Mouse (Mus musculus): ENCODE data around the gene Mapk11. TPM values are rescaled to one million over a fixed set of nuclear protein-coding genes. Genes with fewer than 3 reads are reported as not detected.

Mapk11 gene
- total RNA-seq, 4 experiments from 2014 or later, result 21.4 to 27.4 (median 24.8) TPM

DNA sequence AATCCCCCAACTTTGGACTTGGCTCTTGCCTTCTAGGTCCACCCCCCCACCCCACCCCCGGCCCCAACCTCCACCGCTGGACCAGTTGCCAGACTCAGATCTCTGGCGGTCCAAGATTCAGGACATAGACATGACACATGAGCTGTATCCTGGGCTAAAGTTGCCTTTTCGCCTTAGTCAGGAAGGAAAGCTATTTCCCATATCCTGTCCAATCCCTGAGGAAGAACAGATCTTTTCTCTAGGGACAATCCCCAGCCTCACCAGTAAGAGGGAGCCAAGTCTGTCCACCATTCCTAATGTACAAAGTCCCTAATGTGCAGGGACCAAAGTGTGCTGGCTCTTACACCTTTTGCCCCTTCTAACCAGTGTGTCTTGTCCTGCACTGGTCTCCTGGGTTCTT is 7.5 kb downstream of the Mapk11 start:
- DNase-seq (ENCODE audit: low spot score in 2 of 2), result no peak

DNA sequence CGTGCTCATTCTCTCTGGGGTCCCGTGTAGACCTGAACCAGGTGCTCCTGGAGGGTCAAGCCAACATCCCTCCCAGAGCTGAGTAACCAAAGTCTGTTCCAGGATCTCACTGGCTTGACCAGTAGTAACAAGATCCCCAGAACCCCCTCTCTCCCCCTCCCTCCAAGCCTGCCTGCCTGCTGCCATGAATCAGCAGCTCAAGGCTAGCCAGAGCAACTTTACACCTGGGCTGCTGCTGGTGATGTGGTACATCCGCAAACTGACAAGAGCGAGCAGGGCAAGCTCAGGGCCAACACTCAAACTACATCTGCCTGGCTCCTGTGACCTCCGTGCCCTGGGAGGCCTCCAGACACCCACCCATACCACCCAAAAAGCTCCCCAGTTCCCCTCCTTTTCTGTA is 8.0 kb downstream of the Mapk11 start:
- DNase-seq (ENCODE audit: low spot score in 2 of 2), result no peak

DNA sequence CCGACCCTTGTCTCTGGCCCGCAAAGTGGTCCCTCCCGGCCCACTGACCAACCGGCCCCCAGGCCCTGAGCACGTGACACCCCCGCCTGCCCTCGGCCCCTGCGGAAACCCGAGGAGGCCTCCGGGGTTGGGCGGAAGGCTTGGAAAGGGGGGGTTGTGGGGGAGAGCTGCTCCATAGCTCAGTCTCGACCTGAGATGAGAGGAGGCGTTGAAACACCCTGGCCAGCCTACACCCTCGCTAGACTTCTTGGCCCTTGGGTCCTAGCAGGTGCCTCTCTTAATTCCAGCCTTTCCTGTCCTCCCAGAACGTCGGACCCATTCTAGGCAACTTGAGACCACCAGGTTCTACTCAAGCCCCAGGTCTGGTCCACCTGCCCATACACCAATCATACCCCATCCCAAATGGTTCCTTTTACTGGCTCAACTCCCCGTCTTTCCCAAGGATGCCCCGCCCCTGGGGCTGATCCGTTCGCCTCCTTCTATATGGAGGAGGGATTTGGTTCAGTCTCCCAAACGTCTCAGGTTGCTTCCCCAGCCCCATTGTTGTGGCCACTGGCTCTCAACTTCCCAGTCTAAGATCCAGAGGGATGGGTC is 8.7 kb downstream of the Mapk11 start, which contains the start of gene Mapk12:
Gene Mapk12, minus strand, starts transcription at position 45 of the 594 bp plus-strand sequence.
- DNase-seq (ENCODE audit: low spot score in 2 of 2), result no peak

DNA sequence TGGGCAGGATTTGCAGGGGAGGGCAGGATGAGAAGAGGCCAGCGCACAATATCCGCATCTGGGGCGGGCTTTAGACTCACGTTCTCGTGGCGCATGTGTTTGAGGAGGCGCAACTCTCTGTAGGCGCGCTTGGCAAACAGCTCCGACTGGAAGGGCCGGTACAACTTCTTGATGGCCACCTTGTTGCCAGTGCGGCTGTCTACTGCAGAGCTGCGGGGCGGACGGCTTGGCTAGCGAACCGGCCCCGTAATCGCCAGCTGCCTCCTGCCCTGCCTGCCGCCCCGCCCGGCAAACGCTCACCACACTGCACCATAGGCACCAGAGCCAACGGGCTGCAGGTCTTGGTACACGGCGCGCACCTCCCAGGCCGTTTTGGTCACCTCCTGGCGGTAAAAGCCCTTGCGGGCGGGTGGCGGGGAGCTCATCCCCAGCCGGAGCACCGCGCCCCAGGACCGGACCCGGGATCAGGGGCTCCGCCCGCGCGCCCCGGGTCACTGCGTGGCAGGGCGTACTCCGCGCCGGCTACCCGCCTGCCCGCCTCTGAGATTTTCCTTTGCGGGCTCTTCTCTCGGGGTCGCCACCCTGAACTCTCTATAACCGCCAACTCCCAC is 9.3 kb downstream of the Mapk11 start:
- DNase-seq (ENCODE audit: low spot score in 2 of 2), result peak in 1 of 2 experiments; percentile 62

DNA sequence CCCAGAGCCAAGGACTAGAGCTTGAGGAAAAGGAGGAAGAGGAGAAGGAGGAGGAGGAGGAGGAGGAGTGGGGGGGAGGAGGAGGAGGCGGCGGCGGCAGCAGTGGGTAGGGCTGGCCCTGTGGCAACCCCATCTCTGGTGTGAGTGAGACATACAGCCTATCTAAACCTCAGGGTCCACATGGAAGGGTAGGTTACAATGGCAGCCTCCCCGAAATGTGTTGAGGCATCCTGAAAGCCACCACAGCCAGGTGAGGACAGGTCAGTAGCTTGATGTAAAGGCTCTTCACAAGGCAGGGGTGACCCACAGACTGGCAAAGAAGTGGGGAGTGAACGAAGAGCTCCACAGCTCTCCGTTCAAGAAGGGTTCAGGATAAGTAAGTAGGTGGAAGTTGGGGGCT is 10.9 kb downstream of the Mapk11 start:
- no peak for DNase-seq (ENCODE audit: low spot score in 2 of 2)

DNA sequence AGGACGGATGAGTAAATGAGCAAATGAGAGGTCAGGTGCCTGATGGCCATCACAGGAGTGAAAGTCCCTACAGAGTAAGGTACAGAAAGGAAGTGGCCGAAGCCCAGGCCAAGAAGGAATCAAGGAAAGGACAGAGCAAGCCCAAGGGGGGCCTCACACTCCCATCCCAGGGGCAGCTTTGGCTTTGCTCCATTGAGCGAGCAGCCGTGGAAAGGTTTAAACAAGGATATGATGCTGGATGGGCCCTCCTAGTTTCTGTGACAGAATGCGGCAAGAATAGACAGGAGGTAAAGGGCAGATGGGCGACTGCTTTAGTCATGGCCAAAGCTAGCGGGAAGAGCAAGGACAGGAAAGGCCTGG is 11.4 kb downstream of the Mapk11 start:
- no peak for DNase-seq (ENCODE audit: low spot score in 2 of 2)

DNA sequence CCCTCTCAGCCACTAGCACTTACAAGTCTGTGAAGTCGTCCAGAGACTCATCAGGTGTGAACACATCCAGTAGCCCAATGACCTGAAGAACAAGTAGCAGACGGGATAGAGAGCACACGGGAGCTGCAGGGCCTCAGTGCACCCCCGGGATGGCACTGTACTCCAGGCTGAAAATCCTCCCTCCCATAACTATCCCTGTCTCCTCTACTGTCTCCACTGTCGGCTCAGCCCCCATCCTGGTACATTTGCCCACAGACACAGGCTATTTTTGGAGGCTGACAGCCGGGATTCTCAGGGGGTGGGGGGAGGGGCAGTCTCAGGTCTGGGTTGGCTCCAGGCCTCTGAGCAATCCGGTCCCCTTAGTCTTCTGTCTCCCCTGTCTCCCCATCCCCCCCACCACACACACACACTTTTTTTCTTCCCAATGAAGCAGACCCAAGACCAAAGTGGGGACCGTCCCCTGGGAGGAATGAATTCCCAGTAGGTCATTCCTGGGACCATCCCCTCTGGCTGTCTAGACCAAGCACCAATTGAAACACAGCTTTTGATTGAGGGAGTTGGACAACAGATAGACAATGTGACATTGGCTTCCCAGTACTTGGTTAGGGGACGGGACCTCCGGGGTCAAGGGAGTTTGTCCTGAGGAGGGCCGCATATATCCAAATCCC is 11.9 kb downstream of the Mapk11 start:
- no peak for DNase-seq (ENCODE audit: low spot score in 2 of 2)

DNA sequence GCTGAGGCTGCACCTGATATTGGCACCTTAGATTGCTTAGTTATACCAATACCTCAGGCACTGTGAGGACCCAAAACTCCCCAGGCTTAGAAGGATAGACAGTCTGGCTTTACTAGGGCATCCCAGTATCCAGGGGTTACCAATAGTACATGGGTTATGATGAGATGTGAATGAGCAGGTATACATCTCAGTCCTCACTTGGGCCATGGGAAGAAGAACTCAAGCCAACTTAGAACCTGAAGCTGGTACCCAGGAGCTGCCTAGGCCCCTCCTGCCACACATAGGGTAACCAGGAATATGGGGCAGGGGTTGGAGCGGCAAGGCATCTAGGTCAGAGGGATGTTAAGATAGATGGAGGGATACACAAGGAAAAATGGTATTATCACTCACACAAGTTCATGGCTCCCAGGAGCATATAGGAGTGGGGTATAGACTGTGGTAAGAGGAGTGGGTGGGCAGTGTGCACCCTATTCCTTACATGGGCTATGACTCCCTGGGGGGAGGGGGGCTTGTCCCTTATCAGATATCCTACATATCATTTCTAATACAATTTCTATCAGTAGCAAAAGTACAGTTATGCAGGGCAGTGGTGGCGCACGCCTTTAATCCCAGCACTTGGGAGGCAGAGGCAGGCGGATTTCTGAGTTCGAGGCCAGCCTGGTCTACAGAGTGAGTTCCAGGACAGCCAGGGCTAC is 12.8 kb downstream of the Mapk11 start:
- DNase-seq (ENCODE audit: low spot score in 2 of 2), result no peak

DNA sequence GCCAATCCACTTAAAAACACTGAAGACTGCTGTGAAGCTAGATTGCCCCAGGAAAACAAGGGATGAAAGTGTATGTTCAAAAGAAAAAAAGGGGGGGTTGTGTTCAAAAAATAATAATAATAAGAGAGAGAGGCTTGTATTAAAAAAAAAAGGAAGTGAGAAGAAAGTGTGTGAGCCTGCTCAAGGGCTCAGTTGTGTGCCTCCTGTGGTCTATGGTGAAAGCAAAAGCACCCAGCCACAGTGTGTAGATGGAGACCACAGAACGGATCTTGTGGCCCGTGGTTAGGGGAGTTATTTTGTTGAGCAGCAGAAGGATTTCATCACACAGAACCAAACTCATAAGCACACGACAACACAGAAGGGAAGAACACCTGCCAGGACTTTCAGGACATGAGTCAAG is 18.1 kb downstream of the Mapk11 start:
- DNase-seq (ENCODE audit: low spot score in 2 of 2), result no peak

DNA sequence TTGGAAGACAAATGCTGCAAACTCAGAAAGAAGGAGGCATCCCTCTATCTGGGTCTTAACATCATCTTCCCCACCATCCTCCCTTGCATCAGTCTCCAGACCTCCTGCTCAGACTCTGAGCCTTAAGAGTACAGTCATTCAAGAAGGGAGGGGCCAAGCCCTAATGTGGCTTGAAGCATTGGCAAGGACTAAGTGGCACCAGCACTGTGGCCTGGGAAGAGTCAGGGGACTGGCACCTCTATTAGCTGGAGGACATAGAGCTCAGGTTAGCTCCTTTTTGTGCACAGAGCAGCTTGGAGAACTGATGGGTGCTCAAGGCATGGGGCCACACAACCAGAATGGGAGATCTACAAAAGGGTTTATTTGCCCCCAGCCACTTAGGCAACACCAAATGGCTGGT is 19.2 kb downstream of the Mapk11 start:
- no peak for DNase-seq (ENCODE audit: low spot score in 2 of 2)

DNA sequence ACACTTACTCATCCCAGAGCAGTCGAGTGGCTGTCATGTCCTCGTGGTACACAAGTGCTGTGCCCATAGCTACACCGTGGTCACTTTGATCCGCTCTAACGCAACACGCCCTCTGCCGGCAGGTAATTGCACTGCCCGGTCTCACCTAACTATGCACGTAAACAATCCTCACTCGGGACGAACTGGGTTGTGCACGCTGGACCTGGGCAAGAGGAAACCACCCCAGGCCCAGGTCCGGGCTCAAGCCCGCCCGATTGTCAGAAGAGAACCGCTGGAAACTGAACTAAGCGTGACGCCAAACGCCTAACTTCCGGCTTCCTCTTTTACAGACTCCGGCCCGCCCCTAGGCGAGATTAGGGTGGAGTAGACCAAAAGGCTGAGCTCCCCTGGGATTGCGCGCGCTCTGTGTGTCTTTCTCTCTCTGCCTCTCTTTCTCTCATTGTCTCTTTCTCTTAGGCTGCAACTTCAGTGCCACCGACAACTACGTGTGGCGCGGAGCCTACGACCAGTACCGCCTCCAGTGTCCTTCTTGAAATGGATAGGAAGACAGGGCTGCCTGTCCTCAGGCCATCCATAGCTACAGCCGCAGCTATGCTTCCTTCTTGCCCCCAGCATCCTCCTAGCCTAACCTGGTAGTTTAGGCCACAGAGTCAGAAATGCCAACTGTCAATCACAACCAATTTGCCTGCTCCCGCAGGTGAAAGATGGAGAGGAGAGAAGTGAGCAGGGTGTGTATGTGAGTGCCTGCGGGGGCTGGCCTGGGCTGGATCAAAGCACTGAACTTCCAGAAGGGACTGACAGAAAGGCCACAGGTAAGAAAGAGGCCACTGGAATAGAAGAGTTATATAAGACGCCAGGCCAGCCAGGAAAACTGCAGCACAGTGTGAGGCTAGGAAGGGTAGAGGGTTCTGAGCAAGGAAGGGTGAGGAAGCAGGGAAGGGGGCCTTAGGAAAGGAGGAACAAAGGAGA is 20.8 kb downstream of the Mapk11 start, which contains the start of gene Hdac10:
Gene Hdac10, minus strand, starts transcription at position 319 of the 969 bp plus-strand sequence.
- peak; percentile 72 to 86 for DNase-seq (ENCODE audit: low spot score in 2 of 2)

DNA sequence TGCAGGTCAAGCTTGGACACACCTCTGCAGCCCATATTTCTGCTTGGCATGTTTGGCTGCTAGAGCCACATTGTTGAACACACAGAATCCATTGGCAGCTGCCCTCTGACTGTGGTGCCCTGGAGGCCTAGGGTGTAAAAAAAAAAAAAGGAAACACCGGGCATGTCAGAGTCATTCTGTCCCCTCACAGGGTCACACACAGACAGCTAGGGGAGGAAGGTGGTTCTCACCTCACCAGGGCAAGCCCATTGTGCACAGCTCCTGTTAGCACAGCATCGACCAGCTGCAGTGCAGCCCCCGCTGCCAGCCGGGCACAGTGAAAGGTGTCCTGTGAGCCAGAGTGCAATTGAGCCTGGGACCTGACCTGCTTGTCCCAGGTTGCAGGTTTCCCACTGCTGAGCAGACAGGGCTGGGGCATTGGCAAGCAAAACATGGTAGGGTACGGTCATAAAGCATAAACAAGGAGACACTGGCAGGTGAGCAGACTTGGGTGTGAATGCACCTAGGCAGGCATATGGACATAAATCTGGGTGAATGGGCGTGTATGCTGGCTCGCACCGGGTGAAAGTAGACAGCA is 22.0 kb downstream of the Mapk11 start:
- DNase-seq (ENCODE audit: low spot score in 2 of 2), result no peak

DNA sequence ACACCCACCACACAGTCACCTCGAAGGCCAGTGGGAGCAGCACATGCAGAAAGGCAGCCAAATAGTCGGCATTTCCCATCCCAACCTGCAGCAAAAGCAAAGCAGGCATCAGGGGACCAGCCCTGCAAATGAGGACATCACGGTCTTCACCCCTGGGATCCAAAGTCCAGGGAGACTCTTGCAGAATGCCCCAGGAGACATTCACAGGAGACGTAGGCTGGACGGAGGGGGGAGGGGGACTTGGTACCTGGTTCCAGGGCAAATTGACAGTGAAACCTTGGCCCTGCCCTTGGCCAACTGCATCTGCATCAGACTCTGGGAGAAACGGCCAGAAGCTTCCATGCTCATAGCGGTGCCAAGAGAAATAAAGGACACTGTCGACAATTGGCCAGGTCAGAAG is 22.8 kb downstream of the Mapk11 start:
- no peak for DNase-seq (ENCODE audit: low spot score in 2 of 2)

DNA sequence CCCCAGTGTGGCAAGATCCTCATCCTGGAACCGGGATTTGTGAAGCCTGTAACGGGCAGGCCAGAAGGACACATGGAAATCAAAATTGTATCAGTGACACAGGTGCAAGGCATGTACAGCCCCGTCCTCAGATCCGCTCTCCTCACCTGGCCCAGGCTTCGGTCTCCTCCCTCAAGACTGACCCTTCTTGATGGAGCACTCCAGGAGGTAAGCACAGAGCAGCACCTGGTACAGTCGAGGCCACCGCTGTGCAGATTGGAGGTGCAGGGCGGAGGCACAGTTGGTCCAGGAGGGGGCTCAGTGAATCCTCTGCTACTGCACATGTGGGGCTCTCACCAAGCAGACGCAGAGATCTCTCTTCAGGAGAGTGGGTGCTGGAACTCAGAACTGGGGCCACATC is 24.1 kb downstream of the Mapk11 start:
- DNase-seq (ENCODE audit: low spot score in 2 of 2), result no peak

DNA sequence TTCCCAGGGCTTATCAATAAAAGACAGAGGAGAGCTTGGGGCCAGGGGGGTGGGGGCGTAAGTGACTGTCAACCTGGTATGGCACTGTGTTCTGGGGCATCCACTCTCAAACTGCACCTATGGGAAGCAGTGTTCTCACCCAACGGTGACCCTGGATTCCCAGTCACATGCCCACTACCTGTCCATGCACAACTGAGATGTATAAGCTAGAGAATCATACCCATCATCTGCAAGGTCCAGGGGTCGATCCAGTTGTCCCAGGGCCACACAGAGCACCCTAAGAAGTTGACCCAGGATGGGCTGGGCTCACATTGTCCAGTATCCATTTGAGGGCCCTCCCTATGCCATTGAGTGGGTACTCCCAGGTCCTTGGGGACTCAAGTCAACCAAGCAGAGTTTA is 25.1 kb downstream of the Mapk11 start:
- DNase-seq (ENCODE audit: low spot score in 2 of 2), result no peak

DNA sequence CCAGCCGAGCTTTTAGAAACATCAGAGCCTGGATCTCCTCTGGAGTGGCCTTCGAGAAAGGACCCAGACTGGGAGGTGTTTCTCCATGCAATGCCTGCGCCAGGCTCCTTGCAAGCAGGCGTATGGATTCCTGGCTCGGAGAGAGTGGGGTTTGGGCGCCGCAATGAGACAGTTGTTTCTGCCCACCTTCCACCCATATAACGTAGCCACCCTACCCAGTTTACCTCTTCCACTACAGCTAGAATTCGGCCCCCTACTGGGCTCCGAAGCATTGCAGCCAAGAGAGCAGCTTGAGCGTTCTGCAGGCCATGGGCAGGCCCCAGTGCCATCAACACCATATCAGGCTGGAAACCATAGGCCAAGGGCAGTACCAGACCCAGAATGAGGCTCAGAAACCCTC is 25.8 kb downstream of the Mapk11 start:
- peak in 1 of 2 experiments; percentile 52 for DNase-seq (ENCODE audit: low spot score in 2 of 2)

DNA sequence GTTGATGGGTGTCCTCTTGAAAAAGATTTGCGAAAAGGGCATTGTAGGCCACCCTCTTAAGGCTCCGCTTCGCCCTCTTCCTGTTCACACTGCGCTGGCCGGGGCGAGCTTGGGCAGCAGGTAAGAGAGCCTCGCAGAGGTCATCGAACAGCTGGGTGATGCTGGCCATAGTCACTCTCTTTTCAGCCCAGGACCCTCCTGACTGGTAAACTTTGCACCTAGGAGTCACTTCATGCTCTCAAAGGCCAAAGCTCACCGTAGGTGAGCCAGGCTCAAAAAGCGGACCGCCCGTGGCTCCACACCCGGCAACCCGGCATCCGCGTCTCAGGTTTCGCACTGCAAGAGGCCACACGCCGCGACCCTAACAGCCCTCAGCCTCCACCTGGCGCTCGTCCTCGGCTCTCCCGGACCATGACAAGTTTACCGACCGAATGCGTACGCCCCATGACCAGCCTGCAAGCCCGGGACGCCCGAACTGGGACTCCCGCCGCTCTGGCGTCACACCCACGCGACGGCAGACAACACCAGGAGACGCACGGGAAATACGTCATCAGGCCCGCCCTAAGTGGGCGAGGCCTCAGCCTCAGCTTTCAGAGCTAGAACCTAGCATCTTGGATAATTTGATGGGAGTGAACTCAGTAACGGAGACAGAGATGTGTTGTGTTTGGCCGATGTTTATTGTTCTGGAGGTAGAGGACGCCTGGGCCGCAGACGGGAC is 26.6 kb downstream of the Mapk11 start, which contains the start of gene Tubgcp6:
Gene Tubgcp6, minus strand, starts transcription at position 464 of the 718 bp plus-strand sequence.
- peak; percentile 94 to 95 for DNase-seq (ENCODE audit: low spot score in 2 of 2)

DNA sequence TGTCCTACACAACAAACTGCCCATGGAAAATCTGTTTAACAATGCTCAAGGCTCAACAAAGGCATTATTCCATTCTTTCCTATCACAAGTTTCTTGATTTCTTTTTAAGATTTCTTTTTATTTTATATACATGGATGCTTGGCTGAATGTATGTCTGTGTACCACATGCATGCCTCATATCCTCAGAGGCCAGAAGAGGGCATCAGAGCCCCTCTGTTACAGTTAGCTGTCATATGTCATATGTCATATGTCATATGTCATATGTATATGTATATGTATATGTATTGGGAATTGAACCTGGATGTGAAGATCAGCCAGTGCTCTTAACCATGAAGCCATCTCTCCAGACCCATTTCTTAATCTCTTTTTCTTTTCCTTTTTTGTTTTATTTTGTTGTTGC is 31.4 kb downstream of the Mapk11 start:
- DNase-seq (ENCODE audit: low spot score in 2 of 2), result no peak

DNA sequence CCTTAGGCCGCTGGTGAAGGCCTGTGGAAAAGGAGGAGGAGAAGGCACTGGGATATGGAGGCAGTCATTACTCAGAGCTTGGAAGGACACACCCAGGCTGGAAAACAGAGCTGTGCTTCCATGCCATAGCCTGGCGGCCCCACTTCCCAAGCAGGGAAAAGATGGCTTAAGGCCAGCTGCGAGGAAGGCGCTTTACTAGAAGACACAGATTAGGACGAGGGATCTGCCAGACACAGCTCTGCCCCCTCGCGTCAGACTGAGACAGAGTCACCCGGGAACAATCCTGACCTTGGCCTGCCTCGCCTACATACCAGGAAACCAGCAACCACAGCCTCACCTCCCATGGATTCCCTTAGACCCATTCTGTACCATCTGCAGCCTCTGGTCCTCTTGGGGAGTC is 39.3 kb downstream of the Mapk11 start:
- no peak for DNase-seq (ENCODE audit: low spot score in 2 of 2)

DNA sequence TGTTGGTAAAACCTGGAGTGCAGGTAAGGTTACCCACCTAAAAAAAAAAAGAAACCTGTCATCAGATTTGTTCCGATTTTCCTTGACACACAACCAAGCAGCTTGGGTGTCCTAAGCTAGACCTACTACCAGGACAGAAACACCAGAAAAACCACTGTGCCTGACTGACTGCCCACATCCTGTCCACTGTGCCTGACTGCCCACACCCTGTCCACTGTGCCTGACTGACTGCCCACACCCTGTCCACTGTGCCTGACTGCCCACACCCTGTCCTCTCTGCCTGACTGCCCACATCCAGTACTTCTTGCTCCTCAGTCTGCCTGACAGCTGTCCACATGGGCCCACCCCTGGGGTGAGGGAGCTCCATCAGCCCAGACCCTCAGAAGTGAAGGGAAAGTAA is 42.5 kb downstream of the Mapk11 start:
- no peak for DNase-seq (ENCODE audit: low spot score in 2 of 2)
